Mouse (Mus musculus): ENCODE data around the gene Nt5dc2.

The Nt5dc2 gene

GRCm38 (mm10) chr14:31134015-31135000 is 3.5 kb downstream of the Nt5dc2 start:
- DNase-seq (ENCODE audit: low read depth, low spot score), result no peak

DNA sequence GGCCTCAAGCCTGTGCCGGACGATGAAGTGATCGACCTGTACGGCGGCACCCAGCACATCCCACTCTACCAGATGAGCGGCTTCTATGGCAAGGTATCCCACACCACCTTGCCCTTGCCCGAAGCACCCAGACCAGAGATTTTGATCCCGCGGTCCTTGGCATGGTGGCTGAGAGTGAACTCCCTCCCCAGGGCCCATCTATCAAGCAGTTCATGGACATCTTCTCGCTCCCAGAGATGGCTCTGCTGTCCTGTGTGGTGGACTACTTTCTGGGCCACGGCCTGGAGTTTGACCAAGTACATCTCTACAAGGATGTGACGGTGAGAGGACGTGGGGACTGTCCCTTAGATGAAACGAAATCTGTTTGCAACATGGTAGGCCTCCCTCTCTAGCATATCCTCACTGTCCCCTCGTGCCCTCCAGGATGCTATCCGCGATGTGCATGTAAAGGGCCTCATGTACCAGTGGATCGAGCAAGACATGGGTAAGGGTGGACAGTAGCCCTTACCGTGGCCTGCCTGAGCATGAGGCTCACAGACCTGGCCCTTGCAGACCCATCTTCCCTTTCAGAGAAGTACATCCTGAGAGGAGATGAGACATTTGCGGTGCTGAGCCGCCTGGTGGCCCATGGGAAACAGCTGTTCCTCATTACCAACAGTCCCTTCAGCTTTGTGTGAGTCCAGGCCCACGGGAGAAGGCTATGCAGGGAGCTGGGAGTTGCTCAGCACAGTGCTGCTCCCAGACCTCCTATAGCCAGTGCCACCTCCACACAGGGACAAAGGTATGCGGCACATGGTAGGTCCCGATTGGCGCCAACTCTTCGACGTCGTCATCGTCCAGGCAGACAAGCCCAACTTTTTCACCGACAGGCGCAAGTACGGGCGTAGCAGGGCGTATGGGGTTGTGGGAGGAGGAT is 4.9 kb downstream of the Nt5dc2 start:
- DNase-seq (ENCODE audit: low read depth, low spot score), result no peak

DNA sequence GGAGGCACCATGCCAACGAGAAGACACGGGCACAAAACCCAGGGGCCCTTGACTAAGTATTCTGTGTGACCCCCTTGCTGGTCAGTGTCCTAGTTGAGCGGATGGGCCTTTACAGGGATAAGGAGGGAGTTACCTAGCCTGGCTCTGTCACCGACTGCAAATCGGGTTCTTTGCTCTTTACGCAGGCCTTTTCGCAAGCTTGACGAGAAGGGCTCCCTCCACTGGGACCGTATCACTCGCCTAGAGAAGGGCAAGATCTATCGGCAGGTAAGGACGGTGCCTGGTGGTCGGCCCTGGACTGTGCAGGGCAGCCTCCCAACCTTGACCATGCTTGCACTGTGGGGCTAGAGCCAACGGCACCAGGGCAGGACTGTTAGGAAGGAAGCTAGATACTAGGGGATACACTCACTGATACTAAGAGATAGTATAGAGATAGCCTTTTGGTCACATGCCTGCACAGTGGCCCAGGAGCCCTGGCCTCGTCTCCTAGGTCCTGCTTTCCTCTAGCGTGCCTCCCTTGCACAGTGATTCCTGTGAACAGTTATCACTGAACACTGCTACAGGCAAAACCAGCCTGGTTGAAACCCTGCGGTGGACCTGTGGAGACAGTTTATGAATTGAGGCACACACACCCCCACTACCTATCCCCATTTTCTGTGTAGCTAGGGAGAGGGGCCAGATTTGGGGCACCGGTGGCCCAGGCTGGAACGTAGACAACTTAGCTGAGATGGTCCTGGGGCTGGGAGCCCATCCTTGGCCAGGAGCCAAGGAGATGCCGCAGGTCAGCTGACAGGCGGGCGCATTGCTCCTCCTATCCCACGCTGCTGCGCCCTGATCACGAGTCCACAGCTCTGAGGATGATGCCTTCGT is 5.8 kb downstream of the Nt5dc2 start:
- no peak for DNase-seq (ENCODE audit: low read depth, low spot score)

DNA sequence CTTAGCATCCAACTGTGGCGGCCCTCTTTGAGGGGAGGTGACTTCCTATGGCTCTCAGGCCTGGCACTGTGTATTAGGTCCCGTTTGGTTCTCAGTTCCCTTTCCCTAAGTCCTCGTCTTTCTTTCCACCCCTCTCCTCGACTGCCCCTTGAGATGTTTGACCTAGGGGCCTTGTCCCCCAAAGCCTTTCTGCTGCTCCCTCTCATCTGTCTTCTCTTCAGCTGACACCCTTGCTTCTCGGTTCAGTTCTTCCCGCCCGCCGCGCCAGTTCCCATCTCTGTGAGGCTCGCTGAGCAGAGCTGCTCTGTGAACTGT is 6.4 kb downstream of the Nt5dc2 start:
- DNase-seq (ENCODE audit: low read depth, low spot score), result no peak

DNA sequence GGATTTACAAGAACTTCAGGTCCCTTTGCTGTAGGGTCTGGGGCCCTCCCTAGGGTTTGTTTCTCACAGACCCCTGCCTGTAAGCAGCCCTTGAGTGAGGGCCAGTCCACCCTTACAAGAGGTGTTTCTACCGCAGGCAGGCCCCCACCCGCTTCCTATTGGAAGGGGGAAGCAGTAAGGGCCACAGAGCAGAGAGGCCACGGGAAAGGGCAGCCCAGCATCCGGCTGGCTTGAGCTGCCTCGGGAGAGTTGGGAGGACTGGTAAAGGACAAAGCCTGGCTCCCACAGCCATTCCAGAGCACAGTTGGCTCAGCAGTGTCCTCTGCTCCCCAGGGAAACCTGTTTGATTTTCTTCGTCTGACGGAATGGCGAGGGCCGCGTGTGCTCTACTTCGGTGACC is 6.9 kb downstream of the Nt5dc2 start:
- DNase-seq (ENCODE audit: low read depth, low spot score), result no peak

- no peak for DNase-seq (ENCODE audit: low read depth, low spot score)
Observed at GRCm38 (mm10) chr14:31138219-31138896, 7.5 kb downstream of the Nt5dc2 start.

DNA sequence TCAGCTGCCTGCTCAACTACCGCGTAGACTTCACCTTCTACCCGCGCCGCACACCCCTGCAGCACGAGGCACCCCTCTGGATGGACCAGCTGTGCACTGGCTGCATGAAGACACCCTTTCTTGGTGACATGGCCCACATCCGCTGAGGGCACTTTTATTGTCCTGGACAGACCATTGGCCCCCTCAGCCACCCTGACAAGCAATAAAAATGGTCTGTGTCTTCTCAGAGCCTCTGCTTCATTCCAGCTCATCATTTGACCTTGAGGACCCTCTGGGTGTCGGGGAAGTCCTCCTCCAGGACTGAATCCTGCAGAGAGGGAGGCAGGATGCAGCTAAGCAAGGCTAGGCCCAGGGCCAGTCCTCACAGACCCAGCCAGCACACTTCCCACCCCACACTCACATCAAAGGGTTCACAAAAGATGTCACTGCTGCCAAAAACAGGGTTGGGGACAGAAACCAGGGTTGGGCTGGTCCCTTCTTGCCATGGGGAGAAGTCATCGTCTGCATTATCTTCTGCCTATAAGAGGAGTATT is 8.1 kb downstream of the Nt5dc2 start:
- DNase-seq (ENCODE audit: low read depth, low spot score), result no peak

GRCm38 (mm10) chr14:31139666-31140065 is 8.8 kb downstream of the Nt5dc2 start:
- DNase-seq (ENCODE audit: low read depth, low spot score), result no peak

GRCm38 (mm10) chr14:31140141-31140540 is 9.3 kb downstream of the Nt5dc2 start:
- DNase-seq (ENCODE audit: low read depth, low spot score), result no peak

- DNase-seq (ENCODE audit: low read depth, low spot score), result no peak
Observed at GRCm38 (mm10) chr14:31141011-31141410, 10.2 kb downstream of the Nt5dc2 start.

- no peak for DNase-seq (ENCODE audit: low read depth, low spot score)
Observed at GRCm38 (mm10) chr14:31145694-31146093, 14.8 kb downstream of the Nt5dc2 start.

DNA sequence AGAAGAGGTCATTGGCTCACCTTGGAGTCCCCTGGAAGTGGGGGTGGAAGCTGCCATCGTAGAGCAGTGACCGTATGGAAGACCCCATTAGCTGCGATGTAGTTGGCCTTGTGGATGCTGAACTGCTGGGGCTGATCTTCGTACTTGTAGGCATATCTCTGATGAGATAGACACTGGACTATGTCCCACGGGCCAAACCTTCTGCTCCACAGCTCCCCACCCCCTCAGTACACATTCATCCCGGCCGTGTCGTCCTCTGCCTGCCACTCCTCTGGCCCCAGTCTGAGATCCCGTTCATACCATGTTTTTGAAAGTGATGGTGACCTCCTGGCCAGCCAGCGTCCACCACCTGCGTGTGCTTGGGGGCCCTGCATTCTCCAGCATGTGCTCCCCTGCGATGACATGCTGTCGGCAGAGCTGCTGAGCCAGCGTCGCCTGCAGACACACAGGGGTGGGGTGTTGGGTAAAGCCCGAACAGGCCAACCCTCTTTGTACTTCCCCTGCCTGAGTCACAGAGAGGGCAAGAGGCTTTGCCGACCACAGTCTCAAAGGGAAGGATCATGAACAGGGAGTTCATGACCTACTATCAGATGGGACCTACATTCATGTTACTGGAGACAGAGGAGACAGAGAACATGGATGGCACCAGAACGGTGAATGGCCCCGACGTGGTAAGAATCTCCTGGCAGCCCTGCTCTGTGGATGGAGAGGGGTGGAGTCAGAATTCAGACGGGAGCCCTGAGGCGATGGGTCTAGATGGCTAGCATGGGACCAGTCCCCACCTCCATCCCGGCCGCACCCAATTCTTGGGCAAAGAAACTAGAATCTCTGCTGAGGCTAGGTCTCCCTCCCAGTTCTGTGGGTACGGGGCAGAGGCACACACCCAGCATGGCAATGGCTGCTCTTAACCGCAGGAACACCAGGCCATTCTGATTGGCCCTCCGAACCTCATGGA is 29.6 kb downstream of the Nt5dc2 start:
- DNase-seq (ENCODE audit: low read depth, low spot score), result no peak

GRCm38 (mm10) chr14:31161191-31161590 is 30.3 kb downstream of the Nt5dc2 start:
- DNase-seq (ENCODE audit: low read depth, low spot score), result no peak

- DNase-seq (ENCODE audit: low read depth, low spot score), result no peak
Observed at GRCm38 (mm10) chr14:31161638-31162037, 30.8 kb downstream of the Nt5dc2 start.

GRCm38 (mm10) chr14:31164067-31164466 is 33.2 kb downstream of the Nt5dc2 start:
- no peak for DNase-seq (ENCODE audit: low read depth, low spot score)

DNA sequence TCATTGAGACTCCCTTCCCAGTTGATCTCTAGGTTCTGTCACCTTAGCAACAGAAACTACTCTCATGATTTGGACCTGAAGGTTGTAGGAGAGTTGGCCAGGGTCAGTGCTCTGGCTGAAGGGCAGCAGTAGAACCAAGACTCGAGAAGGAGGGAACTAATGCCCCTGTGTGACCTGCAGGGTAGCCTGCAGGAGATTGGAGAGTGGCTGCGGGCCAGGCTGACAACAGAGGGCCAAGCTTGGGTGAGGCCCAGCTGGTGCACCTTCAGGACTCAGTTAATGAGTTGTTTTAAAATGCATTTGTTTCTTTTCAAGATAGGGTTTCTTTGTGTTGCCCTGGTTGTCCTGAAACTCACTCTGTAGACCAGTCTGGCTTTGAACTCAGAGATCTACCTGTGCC is 34.2 kb downstream of the Nt5dc2 start:
- no peak for DNase-seq (ENCODE audit: low read depth, low spot score)

- no peak for DNase-seq (ENCODE audit: low read depth, low spot score)
Observed at GRCm38 (mm10) chr14:31165458-31165857, 34.6 kb downstream of the Nt5dc2 start.

- DNase-seq (ENCODE audit: low read depth, low spot score), result no peak
Observed at GRCm38 (mm10) chr14:31165991-31166630, 35.3 kb downstream of the Nt5dc2 start.

GRCm38 (mm10) chr14:31166827-31167226 is 36.0 kb downstream of the Nt5dc2 start:
- DNase-seq (ENCODE audit: low read depth, low spot score), result no peak
